Mouse (Mus musculus) liver, embryonic 14.5 days (tissue): ENCODE results near the gene Arid1b.

Experiments used
- CTCF ChIP-seq: IDR thresholded peaks from 2 replicates; pipeline ENCODE4 v1.5.1; 2016; ENCODE audit warnings: antibody characterized with exemption, low read depth, control low read depth
- EP300 ChIP-seq: IDR thresholded peaks from 2 replicates; pipeline ENCODE4 v1.6.1; 2016; ENCODE audit warnings: antibody characterized with exemption, low read depth

DNA sequence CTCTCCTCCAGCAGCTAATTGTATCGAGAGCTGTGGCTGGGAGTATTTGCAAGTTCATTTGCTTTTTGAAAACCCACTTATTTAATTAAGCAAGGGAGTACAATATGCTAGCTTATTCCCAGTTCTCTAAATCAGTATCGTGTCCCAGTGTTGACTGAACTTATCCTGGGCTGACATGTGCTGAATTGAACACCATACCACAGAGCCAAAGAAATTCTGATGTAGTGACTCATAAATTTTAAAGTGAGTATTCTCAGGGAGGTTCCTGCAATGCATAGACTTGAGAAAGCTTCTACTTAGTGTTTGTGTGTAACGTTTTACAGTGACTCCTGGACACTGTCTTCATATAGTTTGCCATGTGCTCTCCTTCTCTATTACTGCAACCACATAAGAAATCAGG is 243.6 kb downstream of the Arid1b start:
- no peak for TF ChIP-seq CTCF
- no peak for TF ChIP-seq EP300
